Mouse (Mus musculus) thymus, postnatal 25 days (tissue): ENCODE data around the gene Slc17a7.
A peak's percentile ranks its signal among the peaks of the same experiment; 100 is the strongest.
"Not testable (repeated sequence)": the region's sequence is repeated elsewhere in the genome, so short reads cannot be mapped to it uniquely, and the experiment has no call there.

Experiments
- DNase-seq: peaks from one replicate; pipeline ENCODE4 v3.0.0; 2022

The Slc17a7 gene

GRCm38 (mm10) chr7:45163735-45164490 lies at the start of gene Slc17a7:
Gene Slc17a7, plus strand, starts transcription at chr7:45163949.
- peak; percentile 31 for DNase-seq

- no peak for DNase-seq
Measured at GRCm38 (mm10) chr7:45117566-45117965, 46.2 kb upstream of the Slc17a7 start.

- DNase-seq, result no peak
Measured at GRCm38 (mm10) chr7:45118336-45118735, 45.4 kb upstream of the Slc17a7 start.

- peak; percentile 37 for DNase-seq
Measured at GRCm38 (mm10) chr7:45119780-45120709, 43.7 kb upstream of the Slc17a7 start.

GRCm38 (mm10) chr7:45121404-45121803 lies 42.3 kb upstream of the Slc17a7 start:
- peak; percentile 87 for DNase-seq

- peak; percentile 12 for DNase-seq
Measured at GRCm38 (mm10) chr7:45121966-45122365, 41.8 kb upstream of the Slc17a7 start.

GRCm38 (mm10) chr7:45122561-45123185 lies 41.1 kb upstream of the Slc17a7 start:
- no peak for DNase-seq

GRCm38 (mm10) chr7:45123186-45123570 lies 40.6 kb upstream of the Slc17a7 start:
- DNase-seq, result peak; percentile 44

GRCm38 (mm10) chr7:45124224-45125143 lies 39.3 kb upstream of the Slc17a7 start, which contains the start of gene Rps11:
Gene Rps11, minus strand, starts transcription at chr7:45124439.
- DNase-seq, result peak; percentile 98

- peak; percentile 12 for DNase-seq
Measured at GRCm38 (mm10) chr7:45125144-45125600, 38.6 kb upstream of the Slc17a7 start.

GRCm38 (mm10) chr7:45125649-45126048 lies 38.1 kb upstream of the Slc17a7 start:
- DNase-seq, result not testable (repeated sequence)

GRCm38 (mm10) chr7:45126147-45126843 lies 37.5 kb upstream of the Slc17a7 start:
- peak; percentile 11 for DNase-seq

GRCm38 (mm10) chr7:45126844-45127699 lies 36.7 kb upstream of the Slc17a7 start:
- peak; percentile 35 for DNase-seq

GRCm38 (mm10) chr7:45127700-45128224 lies 36.0 kb upstream of the Slc17a7 start:
- peak; percentile 17 for DNase-seq

GRCm38 (mm10) chr7:45128624-45129246 lies 35.0 kb upstream of the Slc17a7 start, which contains the start of gene Rpl13a:
Gene Rpl13a, minus strand, starts transcription at chr7:45128761.
- peak; percentile 98 for DNase-seq

- no peak for DNase-seq
Measured at GRCm38 (mm10) chr7:45129318-45129717, 34.4 kb upstream of the Slc17a7 start.

GRCm38 (mm10) chr7:45129776-45130512 lies 33.8 kb upstream of the Slc17a7 start:
- no peak for DNase-seq

GRCm38 (mm10) chr7:45131850-45132249 lies 31.9 kb upstream of the Slc17a7 start:
- DNase-seq, result no peak
